Mouse (Mus musculus) ES-E14 (cell line): ENCODE results near the gene Rabep1.

Experiments
- HCFC1 ChIP-seq: IDR thresholded peaks from 2 replicates; pipeline ENCODE4 v1.6.1; 2012; ENCODE audit warnings: low read length, inconsistent platforms, borderline replicate concordance; ENCODE audit not compliant: insufficient read depth
- ZC3H11A ChIP-seq: IDR thresholded peaks from 2 replicates; pipeline ENCODE4 v1.6.1; 2012; ENCODE audit warnings: low read depth, mild to moderate bottlenecking, inconsistent platforms, low read length, borderline replicate concordance

DNA sequence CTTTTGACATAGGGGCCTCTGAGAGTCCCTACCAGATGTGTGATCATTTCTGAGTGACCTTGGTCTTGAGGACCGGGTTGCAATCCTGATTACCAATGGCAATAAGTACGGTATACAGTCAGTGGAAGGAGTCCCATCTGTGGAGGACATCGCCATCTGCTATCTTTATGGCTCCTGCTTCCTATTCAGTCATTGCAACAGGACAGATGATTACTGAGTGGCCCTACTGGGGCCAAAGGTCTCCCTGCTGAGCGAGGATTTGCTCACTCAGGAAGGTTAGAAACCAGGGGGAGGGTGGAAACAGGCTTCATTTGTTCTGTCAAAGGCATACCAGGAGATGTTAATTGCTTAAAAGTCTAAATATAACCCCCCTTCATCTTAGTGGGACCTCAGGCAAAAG is 1.6 kb upstream of the Rabep1 start:
- TF ChIP-seq ZC3H11A (no peak), HCFC1 (no peak)
